Mouse (Mus musculus): Measurements from ENCODE around the gene Mettl1. TPM values are rescaled to one million over a fixed set of nuclear protein-coding genes. Genes with fewer than 3 reads are reported as not detected.

Mettl1 gene
- 46.4 and 54.8 TPM in 2 replicates for polyA plus RNA-seq (2016; fragmentation: Nextera tagmentation; extraction: Ambion mirVana)

GRCm38 (mm10) chr10:127041274-127041766 lies at the start of gene Mettl1, which contains the start of gene Eef1akmt3:
Gene Mettl1 (plus strand): TSS chr10:127041414.
Gene Eef1akmt3 (minus strand): TSS chr10:127041513.
- Histone ChIP-seq H3K4me1 (peaks cover 25% of the 10 kb centered on the region), H3K36me3 (peaks cover 28% of the 10 kb centered on the region), H3K27ac (peak within 1 kb of the TSS; percentile 97), H3K9me3 (no peaks in the 10 kb centered on the region), H3K27me3 (ENCODE audit: insufficient read depth, poor library complexity, severe bottlenecking) (peaks cover 32% of the 10 kb centered on the region), H3K4me3 (peak within 1 kb of the TSS; percentile 98)
- 0% methylated on average over 28 of the region's 28 CpGs for WGBS
- DNase-seq (ENCODE audit: low spot score): no peak

DNA sequence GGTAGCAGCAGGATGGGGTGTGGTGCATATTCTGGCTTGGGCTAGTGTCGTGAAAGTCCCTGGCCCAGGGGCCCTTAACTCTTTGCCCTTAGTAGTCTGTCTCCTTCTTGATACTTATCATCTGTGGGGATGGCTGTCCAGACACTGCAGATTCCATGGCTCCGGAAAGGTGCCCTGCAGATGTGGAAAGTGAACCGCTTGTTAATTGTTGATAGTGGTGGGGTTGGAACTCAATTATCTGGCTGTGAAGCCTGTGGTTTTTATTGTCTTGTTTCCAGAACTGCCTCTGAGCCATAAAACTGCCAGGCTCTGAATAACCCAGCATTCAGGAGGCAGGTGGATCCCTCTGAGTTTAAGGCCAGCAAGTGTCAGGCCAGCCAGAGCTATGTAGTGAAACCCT lies 49.5 kb upstream of the Mettl1 start:
- H3K9me3 ChIP-seq: no peaks in the 10 kb centered on the region
- no peaks in the 10 kb centered on the region for H3K27me3 ChIP-seq (ENCODE audit: insufficient read depth, poor library complexity, severe bottlenecking)
- no peak overlapping the region for H3K27ac ChIP-seq
- no peak overlapping the region for H3K4me3 ChIP-seq
- WGBS: 60% methylated on average over 3 of the region's 3 CpGs
- no peak for DNase-seq (ENCODE audit: low spot score)
- H3K4me1 ChIP-seq: peaks cover 48% of the 10 kb centered on the region
- H3K36me3 ChIP-seq: peaks cover 53% of the 10 kb centered on the region

DNA sequence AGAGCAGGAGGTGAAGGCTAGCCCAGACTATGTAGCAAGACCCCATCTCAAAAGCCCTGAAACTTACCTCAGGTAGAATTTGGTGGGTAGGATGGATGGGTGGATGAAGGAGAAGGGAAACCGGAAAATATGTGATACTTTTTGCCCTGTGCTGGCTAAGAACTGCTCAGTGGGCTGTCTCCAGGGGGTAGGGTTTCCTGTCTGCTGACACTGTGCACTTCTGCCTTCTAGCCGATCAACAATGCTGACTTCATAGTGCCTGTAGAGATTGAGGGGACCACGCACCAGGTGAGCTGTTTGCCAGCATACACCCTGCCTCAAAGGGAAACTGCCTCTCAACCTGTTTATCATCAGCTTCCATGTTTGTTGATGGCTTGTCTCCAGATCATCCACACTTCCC lies 47.6 kb upstream of the Mettl1 start:
- Histone ChIP-seq H3K9me3 (no peaks in the 10 kb centered on the region), H3K4me1 (peaks cover 29% of the 10 kb centered on the region), H3K4me3 (no peak overlapping the region), H3K36me3 (peaks cover 68% of the 10 kb centered on the region), H3K27ac (no peak overlapping the region), H3K27me3 (ENCODE audit: insufficient read depth, poor library complexity, severe bottlenecking) (no peaks in the 10 kb centered on the region)
- 91% methylated on average over 3 of the region's 3 CpGs for WGBS
- no peak for DNase-seq (ENCODE audit: low spot score)

GRCm38 (mm10) chr10:126997340-126998113 lies 43.7 kb upstream of the Mettl1 start:
- no peaks in the 10 kb centered on the region; the same call in 1 of the 2 replicates for H3K4me1 ChIP-seq
- 75% methylated on average over 13 of the region's 13 CpGs for WGBS
- DNase-seq (ENCODE audit: low spot score): no peak
- H3K9me3 ChIP-seq: no peaks in the 10 kb centered on the region
- peaks cover 73% of the 10 kb centered on the region for H3K36me3 ChIP-seq
- H3K4me3 ChIP-seq: no peak overlapping the region
- H3K27me3 ChIP-seq (ENCODE audit: insufficient read depth, poor library complexity, severe bottlenecking): no peaks in the 10 kb centered on the region
- no peak overlapping the region for H3K27ac ChIP-seq

DNA sequence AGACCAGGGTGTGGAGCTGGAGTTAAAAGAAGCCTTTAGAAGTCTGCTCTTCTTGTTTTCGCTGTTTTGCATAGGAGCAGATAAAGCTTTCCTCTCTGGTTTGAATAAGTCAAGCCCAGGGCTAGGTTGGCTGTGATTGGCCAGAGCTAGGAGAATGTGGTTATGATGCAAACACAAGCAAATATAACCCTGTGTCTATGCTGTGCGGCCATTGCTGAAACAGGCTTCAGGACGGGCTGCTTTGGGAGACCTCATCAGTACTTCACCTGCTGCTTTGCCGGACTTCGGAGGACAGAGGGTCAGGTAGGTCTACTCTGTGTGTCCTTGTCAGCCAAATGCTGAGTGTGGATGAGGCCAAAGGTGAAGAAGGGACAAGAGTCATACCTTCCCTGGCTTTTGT lies 40.7 kb upstream of the Mettl1 start, which contains the start of gene Avil:
Avil (plus strand) TSS at position 181 of the 400 bp plus-strand sequence.
- H3K27me3 ChIP-seq (ENCODE audit: insufficient read depth, poor library complexity, severe bottlenecking): no peaks in the 10 kb centered on the region
- no peak within 1 kb of the TSS for H3K4me3 ChIP-seq
- no peak for DNase-seq (ENCODE audit: low spot score)
- 92% methylated on average over 5 of the region's 5 CpGs for WGBS
- H3K9me3 ChIP-seq: no peaks in the 10 kb centered on the region
- no peak within 1 kb of the TSS for H3K27ac ChIP-seq
- H3K36me3 ChIP-seq: peaks cover 43% of the 10 kb centered on the region
- H3K4me1 ChIP-seq: no peaks in the 10 kb centered on the region; the same call in 1 of the 2 replicates

DNA sequence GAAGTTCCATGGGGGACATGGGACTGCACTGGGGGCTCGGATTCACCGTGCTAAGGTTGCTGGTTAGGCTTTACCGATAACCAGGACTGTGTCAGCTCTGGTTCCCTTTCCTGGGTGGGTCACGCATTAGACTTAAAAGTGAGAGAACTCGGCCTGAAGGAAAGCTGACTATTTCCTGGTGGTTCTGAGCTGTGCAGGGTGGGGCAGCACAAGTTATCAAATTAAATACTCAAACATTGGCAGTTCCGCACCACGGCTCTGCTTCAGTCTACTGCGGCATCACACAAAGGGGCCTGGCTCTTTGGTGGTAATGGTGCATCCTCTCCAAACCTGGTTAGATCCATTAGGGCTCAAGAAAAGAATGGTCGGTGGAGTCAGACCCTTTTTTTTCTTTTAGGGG lies 39.9 kb upstream of the Mettl1 start:
- Histone ChIP-seq H3K4me1 (no peaks in the 10 kb centered on the region; the same call in 1 of the 2 replicates), H3K4me3 (no peak overlapping the region), H3K27me3 (ENCODE audit: insufficient read depth, poor library complexity, severe bottlenecking) (no peaks in the 10 kb centered on the region), H3K9me3 (no peaks in the 10 kb centered on the region), H3K36me3 (peaks cover 35% of the 10 kb centered on the region), H3K27ac (no peak overlapping the region)
- WGBS: 86% methylated on average over 9 of the region's 9 CpGs
- no peak for DNase-seq (ENCODE audit: low spot score)

DNA sequence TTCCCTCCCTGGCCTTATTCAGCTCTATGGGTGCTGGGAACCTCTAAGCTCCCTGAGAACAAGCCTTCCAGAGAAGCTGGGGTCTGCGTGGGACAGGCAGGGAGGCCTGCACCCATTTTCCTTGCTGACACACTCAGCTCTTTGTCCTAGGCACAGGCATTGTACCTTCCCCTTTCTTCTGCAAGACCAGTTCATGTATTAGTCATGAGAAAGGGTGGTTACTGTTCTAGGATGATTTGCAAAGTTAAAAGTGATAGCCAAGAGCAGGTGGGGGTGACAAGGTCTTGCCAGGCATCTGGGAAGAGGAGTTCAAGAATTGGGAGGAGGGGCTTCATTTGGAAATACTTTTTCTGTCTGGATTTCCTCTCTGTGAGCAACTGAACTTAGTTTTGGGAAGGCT lies 39.2 kb upstream of the Mettl1 start:
- no peak overlapping the region for H3K4me3 ChIP-seq
- H3K36me3 ChIP-seq: peaks cover 35% of the 10 kb centered on the region
- DNase-seq (ENCODE audit: low spot score): no peak
- H3K4me1 ChIP-seq: no peaks in the 10 kb centered on the region; the same call in 1 of the 2 replicates
- H3K27ac ChIP-seq: no peak overlapping the region
- no peaks in the 10 kb centered on the region for H3K9me3 ChIP-seq
- no peaks in the 10 kb centered on the region for H3K27me3 ChIP-seq (ENCODE audit: insufficient read depth, poor library complexity, severe bottlenecking)
- WGBS: 65% methylated on average over 1 of the region's 1 CpGs

GRCm38 (mm10) chr10:127002765-127003164 lies 38.4 kb upstream of the Mettl1 start:
- no peaks in the 10 kb centered on the region for H3K27me3 ChIP-seq (ENCODE audit: insufficient read depth, poor library complexity, severe bottlenecking)
- H3K36me3 ChIP-seq: peaks cover 28% of the 10 kb centered on the region
- H3K4me1 ChIP-seq: peaks cover 4% of the 10 kb centered on the region
- no peak overlapping the region for H3K4me3 ChIP-seq
- H3K27ac ChIP-seq: no peak overlapping the region
- DNase-seq (ENCODE audit: low spot score): no peak
- WGBS: 88% methylated on average over 5 of the region's 5 CpGs
- H3K9me3 ChIP-seq: no peaks in the 10 kb centered on the region

DNA sequence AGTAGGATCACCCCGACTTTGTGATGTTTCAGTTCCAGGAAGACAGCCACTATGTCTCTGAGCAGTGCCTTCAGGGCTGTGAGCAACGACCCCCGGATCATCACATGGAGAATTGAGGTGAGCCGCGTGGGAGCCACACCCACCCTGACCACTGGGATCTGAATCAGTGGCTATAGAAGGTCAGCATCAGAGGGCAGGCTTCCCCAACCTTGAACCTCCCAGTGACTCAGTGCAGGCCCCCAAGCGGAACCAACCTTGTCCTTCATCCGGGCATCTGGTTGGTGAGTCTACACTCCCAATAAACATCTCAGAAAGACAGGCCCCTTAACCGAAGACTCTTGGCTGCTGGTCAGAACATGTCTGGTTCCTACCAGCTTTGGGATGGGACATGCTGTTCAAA lies 37.9 kb upstream of the Mettl1 start:
- H3K9me3 ChIP-seq: no peaks in the 10 kb centered on the region
- 77% methylated on average over 8 of the region's 8 CpGs for WGBS
- no peaks in the 10 kb centered on the region for H3K27me3 ChIP-seq (ENCODE audit: insufficient read depth, poor library complexity, severe bottlenecking)
- no peak overlapping the region for H3K4me3 ChIP-seq
- no peak for DNase-seq (ENCODE audit: low spot score)
- no peak overlapping the region for H3K27ac ChIP-seq
- peaks cover 23% of the 10 kb centered on the region for H3K36me3 ChIP-seq
- peaks cover 7% of the 10 kb centered on the region for H3K4me1 ChIP-seq

- 83% methylated on average over 7 of the region's 7 CpGs for WGBS
- no peak overlapping the region for H3K4me3 ChIP-seq
- peaks cover 18% of the 10 kb centered on the region for H3K36me3 ChIP-seq
- no peaks in the 10 kb centered on the region for H3K27me3 ChIP-seq (ENCODE audit: insufficient read depth, poor library complexity, severe bottlenecking)
- H3K27ac ChIP-seq: no peak overlapping the region
- peaks cover 7% of the 10 kb centered on the region for H3K4me1 ChIP-seq
- H3K9me3 ChIP-seq: no peaks in the 10 kb centered on the region
- DNase-seq (ENCODE audit: low spot score): no peak
These were observed 37.4 kb upstream of the Mettl1 start for GRCm38 (mm10) chr10:127003806-127004205.

DNA sequence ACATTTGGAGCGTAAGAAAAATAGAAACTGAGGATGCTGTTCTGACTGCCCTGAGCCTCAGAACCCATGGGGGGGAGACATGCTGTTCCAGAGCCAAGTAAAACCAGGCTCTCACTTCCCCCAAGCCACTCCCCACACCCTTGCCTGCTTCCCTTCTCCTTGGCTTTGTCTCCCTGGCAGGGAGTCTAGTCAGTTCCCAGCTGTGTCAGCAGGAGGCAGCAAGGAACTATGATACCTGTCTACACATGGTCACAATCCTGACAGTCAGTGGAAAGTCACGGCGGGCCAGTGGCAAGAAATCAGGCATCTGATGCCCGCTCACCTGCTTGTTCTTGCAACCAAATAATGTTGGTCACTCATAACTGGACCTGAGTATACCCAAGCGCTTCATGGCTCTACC lies 24.7 kb upstream of the Mettl1 start:
- no peaks in the 10 kb centered on the region for H3K27me3 ChIP-seq (ENCODE audit: insufficient read depth, poor library complexity, severe bottlenecking)
- 51% methylated on average over 5 of the region's 5 CpGs for WGBS
- no peak overlapping the region for H3K27ac ChIP-seq
- no peaks in the 10 kb centered on the region for H3K9me3 ChIP-seq
- DNase-seq (ENCODE audit: low spot score): no peak
- H3K4me3 ChIP-seq: no peak overlapping the region
- no peaks in the 10 kb centered on the region; the same call in 1 of the 2 replicates for H3K4me1 ChIP-seq
- no peaks in the 10 kb centered on the region for H3K36me3 ChIP-seq

DNA sequence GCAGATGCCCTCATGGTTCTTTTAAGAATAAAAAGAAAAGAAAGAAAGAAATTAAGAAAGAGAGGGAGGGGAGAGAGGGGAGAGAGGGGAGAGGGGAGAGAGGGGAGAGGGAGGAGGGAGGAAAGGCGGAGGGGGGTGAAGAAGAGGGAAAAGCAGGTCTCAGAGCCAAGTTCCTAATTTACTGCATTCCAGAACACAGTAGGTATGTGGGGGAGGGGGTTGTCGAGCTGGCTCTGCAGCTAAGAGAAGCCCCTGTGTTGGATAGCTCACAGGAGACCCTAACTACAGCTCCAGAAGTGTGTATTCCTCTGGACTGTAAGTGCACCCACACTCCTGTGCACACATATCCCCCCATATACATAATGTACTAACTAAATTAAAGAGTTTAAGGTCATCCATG lies 24.1 kb upstream of the Mettl1 start:
- H3K4me1 ChIP-seq: no peaks in the 10 kb centered on the region; the same call in 1 of the 2 replicates
- no peak for DNase-seq (ENCODE audit: low spot score)
- H3K4me3 ChIP-seq: no peak overlapping the region
- WGBS: 19% methylated on average over 2 of the region's 2 CpGs
- no peaks in the 10 kb centered on the region for H3K27me3 ChIP-seq (ENCODE audit: insufficient read depth, poor library complexity, severe bottlenecking)
- H3K36me3 ChIP-seq: peaks cover 6% of the 10 kb centered on the region; the same call in 1 of the 2 replicates
- H3K9me3 ChIP-seq: no peaks in the 10 kb centered on the region
- H3K27ac ChIP-seq: no peak overlapping the region

DNA sequence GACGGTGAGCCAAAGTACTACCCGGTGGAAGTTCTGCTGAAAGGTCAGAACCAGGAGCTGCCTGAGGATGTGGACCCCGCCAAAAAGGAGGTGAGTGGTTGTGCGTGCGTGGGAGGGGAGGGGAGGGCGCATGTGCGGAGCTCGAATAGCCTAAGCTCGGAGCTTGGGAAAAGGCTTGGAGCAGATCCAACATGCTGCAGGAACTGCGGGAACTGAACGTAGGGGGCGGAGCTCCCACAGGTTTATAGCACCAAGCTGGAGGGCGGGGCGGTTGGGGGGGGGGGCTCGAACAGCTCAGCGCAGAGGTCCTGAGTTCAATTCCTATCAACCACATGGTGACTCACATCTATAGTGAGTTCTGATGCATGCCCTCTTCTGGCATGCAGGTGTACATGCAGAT lies 22.8 kb upstream of the Mettl1 start:
- no peak for DNase-seq (ENCODE audit: low spot score)
- no peaks in the 10 kb centered on the region; the same call in 1 of the 2 replicates for H3K4me1 ChIP-seq

More for the DNA sequence above, 22.8 kb upstream of the Mettl1 start:
- H3K9me3 ChIP-seq: no peaks in the 10 kb centered on the region
- no peaks in the 10 kb centered on the region for H3K27me3 ChIP-seq (ENCODE audit: insufficient read depth, poor library complexity, severe bottlenecking)
- H3K4me3 ChIP-seq: no peak overlapping the region
- no peak overlapping the region for H3K27ac ChIP-seq
- H3K36me3 ChIP-seq: peaks cover 17% of the 10 kb centered on the region
- 77% methylated on average over 16 of the region's 16 CpGs for WGBS
